Mouse (Mus musculus) CD8-positive naive resting alpha-beta T cell, adult 2 months (primary cell): Measurements from ENCODE around the gene Myh1.

ENCODE experiments used
- DNase-seq, 2 experiments: peaks; one replicate each; pipeline ENCODE4 v3.0.0; 2022; ENCODE audit warnings: low read depth in 2 of 2, low spot score in 2 of 2

The Myh1 gene

DNA sequence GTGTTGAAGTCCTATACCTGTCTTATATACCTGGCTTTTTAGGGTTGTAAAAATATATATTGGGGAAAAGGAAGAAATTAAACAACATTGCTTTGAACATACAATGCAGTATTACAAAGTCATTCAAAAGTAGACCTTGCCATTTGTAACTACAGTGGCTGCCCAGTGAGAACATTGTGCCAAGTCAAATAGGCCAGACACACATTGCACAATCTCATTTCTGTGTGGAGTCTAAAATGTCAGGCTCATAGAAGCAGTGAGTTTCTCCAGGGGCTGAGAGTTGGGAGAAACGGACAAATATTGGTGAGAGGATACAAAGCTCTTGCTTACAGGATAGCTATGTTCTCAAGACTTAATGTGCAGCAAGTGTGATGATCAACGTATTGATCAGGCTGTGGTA lies 30.1 kb downstream of the Myh1 start:
- no peak for DNase-seq

DNA sequence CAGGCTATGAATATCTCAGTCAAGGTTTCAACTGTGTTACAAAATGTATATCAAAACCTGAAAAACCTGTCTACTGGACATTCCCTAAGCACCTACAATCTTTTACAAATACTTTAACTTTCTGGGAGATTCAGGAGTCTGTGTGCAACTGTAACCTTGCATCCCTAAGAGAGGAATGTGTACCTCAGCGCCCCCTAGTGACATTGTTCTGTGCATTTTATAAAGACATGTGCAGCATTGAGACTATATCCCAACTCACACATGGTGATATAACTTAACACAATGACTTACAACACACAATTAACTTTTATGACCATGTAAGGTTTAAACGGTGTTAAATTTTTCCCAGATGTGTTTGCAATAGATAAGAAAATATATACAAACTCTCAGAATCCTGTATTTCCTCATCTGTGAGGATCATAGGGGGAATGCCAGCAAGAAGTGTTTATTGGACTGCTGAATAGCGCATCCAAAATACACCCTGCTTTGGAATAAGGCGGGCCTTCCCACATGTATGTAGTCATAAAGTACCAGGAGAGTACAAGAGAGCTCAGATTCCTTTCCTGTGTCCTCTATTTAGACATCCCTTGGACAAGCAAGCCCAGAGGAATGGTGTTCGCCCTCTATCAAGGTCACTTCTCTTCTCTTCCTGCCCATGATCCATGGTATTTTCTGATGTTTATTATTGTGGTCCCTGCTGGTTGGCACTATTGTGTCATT lies 35.9 kb downstream of the Myh1 start:
- no peak for DNase-seq

GRCm38 (mm10) chr11:67236799-67237198 lies 36.9 kb downstream of the Myh1 start:
- DNase-seq: no peak

GRCm38 (mm10) chr11:67237481-67238079 lies 37.7 kb downstream of the Myh1 start, which contains the start of gene Myh4:
Gene Myh4 (plus strand): TSS chr11:67238029.
- no peak for DNase-seq

DNA sequence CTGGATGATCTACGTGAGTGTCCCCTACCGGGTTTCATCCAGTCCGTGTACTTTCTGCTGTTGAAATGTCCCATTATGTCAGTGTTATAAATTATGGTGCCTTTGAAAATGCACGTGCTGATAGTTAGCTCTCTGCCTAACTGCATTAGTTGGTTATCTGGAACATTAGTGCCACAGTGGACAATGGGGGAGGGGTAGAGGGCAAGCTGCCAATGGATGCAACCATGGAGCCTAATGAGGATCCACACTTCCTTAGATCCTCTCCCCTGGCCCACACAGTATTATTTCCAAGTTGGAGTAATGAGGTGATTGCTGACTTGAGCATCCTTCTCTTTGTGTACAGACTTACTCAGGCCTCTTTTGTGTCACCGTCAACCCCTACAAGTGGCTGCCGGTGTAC lies 41.2 kb downstream of the Myh1 start:
- DNase-seq: no peak

DNA sequence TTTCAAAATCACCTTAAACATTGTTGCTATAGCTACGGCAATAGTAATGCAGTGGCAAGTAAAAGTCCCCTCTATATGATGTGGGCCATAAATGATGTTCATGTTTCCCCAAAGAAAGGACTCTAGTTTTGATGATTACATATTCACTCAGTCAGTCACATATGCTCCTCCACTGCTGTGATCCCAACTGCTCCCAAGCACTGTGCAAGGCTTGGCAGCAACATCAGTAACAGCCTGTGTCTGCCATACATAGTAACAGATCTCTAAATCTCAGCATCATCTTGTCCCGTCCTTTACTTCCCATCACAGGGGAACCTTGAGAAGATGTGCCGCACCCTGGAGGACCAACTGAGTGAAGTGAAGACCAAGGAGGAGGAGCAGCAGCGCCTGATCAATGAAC lies 53.8 kb downstream of the Myh1 start:
- no peak for DNase-seq

- no peak for DNase-seq
These were observed 57.2 kb downstream of the Myh1 start for GRCm38 (mm10) chr11:67257048-67257447.

GRCm38 (mm10) chr11:67260956-67261355 lies 61.1 kb downstream of the Myh1 start:
- DNase-seq: no peak
